Mouse (Mus musculus) liver, postnatal 0 days (tissue): ENCODE data around the gene Dtd2.

ENCODE experiments used
- CTCF ChIP-seq: sonication (generic); IDR thresholded peaks from 2 replicates; pipeline ENCODE4 v1.5.1; 2016; ENCODE audit warnings: antibody characterized with exemption, low read depth
- EP300 ChIP-seq: IDR thresholded peaks from 2 replicates; pipeline ENCODE4 v1.6.1; 2016; ENCODE audit warnings: antibody characterized with exemption, low read depth, mild to moderate bottlenecking

DNA sequence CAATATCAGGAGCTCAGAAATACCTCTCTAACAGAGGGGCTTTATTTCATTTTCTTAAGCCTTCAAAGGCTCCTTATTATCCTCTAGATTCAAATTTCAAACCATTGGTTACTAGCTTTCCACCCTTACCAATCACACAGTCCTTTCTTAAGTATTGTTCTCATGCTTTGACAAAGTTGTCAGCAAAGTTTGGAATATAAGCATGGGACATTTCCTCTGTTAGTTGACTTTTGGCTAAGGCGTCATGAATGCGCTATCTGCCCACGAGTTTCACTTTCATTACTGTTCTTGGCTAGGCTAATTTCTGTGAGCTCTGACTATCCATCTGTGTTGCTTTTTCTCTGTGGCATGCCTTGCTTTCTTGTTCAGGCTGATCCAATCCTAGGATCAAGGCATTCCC lies 3.6 kb downstream of the Dtd2 start:
- TF ChIP-seq CTCF, result no peak
- TF ChIP-seq EP300, result no peak
